Mouse (Mus musculus) olfactory bulb, adult 2 months (tissue): ENCODE results near the gene Dus1l.

Source experiments
- CTCF ChIP-seq: fragments of 200-500 bp; IDR thresholded peaks from 2 replicates; pipeline ENCODE4 v1.5.1; 2012; ENCODE audit warnings: low read depth, mild to moderate bottlenecking, low read length, moderate library complexity; ENCODE audit not compliant: insufficient read depth
- POLR2A ChIP-seq: fragments of 200-500 bp; IDR thresholded peaks from 2 replicates; pipeline ENCODE4 v1.6.1; 2012; ENCODE audit warnings: mild to moderate bottlenecking, low read depth, low read length, moderate library complexity; ENCODE audit not compliant: insufficient read depth

GRCm38 (mm10) chr11:120796614-120796946 is 377 bp upstream of the Dus1l start:
- no peak for TF ChIP-seq POLR2A
- TF ChIP-seq CTCF, result no peak
